Mouse (Mus musculus): ENCODE results near the gene Clpx.

DNA sequence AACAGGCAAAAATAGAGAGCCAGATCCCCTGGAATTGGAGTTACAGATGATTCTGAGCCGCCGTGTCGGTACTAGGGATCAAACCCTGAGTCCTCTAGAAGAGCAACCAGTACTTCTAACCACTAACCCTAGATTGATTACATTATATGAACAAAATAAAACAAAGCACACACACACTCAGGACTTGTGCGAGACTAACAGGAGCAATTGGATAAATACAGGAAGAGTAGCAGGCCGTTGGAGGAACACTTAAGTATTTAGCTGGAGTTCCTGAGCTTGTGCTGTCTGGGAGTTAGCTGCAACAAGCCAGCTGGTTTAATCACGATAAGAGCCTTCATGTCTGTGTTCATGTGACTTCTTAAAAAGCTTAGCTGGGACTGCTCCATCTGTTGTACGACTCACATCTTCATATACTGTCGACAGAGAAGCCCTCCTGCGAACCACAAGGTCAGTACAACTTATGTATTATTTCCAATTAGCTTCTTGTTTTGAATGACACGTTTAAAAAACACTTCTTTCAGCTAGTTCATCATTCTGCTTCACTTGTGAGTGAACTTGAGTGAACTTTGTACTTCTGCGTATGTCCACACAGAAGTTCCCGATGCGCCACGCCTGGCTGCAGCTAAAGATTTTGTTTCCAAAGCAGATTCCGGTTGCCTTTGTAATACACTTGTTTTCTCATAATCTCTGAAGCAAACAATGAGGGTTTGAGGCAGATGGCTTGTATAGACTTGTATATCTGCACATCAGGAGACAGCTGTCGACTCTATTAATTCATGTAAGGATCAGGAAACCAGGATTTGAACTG is 66.8 kb downstream of the Clpx start, which contains the start of gene Ubap1l:
- no peak for TF ChIP-seq POLR2A (IDR thresholded peaks at IDR 0.05; ENCODE audit: insufficient read depth, low read length)
- TF ChIP-seq CTCF (IDR thresholded peaks at IDR 0.05; ENCODE audit: low read depth, low read length): no peak
- no peak for TF ChIP-seq EP300 (IDR thresholded peaks at IDR 0.05; ENCODE audit: insufficient read depth, low read depth, low read length)

Data from ES-Bruce4 (cell line).